In the genomic region with DNA sequence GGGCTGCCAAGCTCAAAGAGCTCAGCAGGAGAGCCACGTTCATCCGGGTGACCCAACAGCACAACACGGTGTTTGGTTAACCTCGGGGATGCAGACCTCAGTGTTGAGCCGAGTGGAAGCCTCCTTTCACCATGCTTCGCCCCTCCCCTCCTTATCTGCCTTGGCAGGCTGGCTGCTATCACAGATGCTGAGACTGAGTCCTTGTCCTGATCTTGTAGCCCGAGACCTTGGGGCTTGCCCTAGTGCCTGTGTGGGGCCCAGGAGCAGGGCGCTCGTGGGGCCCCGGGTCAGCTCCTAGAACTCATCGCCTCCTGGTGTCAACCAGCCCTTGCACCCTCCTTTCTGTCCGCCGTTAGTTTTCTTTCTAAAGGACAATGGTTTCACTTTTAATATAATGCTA, we compare ENCODE assay signal across 14 mouse cellular contexts. TPM values are rescaled to one million over a fixed set of nuclear protein-coding genes. Genes with fewer than 3 reads are reported as not detected.
DNase-seq lines count a peak whose midpoint lies in the region.
"Had no signal": no experiment of that assay in that cellular context is flagged by ENCODE, and none has a peak within 500 bp of the region (broad histone marks: within the 10 kb centered on the region; RNA-seq: fewer than 3 reads in every experiment).

No protein-coding gene starts in this region.

- peak overlapping the region; percentile 75 for H3K27ac ChIP-seq in heart, embryonic 10.5 days
- H3K27ac ChIP-seq: forebrain, embryonic 13.5 days; gastrocnemius, adult 2 months; limb, embryonic 12.5 days had no signal

- DNase-seq in heart, embryonic 10.5 days (ENCODE audit: low spot score): peak; percentile 92
- no peak for DNase-seq in heart, postnatal 36 days
- peak; percentile 40 for DNase-seq in ovary, postnatal 36 days (ENCODE audit: low spot score)
- no peak for DNase-seq in ovary, postnatal 10 days (ENCODE audit: low spot score)
- peak; percentile 93 for DNase-seq in liver
- peak; percentile 45 for DNase-seq in yolk sac, embryonic 10.5 days (ENCODE audit: low spot score)
- no peak for DNase-seq in lung, adult 18-20 months
- DNase-seq: gastrocnemius, adult 2 months; heart, postnatal 10 days; kidney, adult 11 months; layer of hippocampus, adult 9-11 months; thymus, postnatal 14 days had no signal

- no peak overlapping the region for H3K4me3 ChIP-seq in heart, embryonic 10.5 days
- H3K4me3 ChIP-seq: forebrain, embryonic 13.5 days; gastrocnemius, adult 2 months; limb, embryonic 12.5 days had no signal

- H3K4me1 ChIP-seq in heart, embryonic 10.5 days: peaks cover 31% of the 10 kb centered on the region
- H3K4me1 ChIP-seq: forebrain, embryonic 13.5 days; limb, embryonic 12.5 days had no signal

- H3K27me3 ChIP-seq in heart, embryonic 10.5 days (ENCODE audit: insufficient read depth, poor library complexity, severe bottlenecking): no peaks in the 10 kb centered on the region
- H3K27me3 ChIP-seq: forebrain, embryonic 13.5 days; limb, embryonic 12.5 days had no signal

- peaks cover 50% of the 10 kb centered on the region; the same call in 1 of the 2 replicates for H3K36me3 ChIP-seq in heart, embryonic 10.5 days
- H3K36me3 ChIP-seq: limb, embryonic 12.5 days had no signal

- H3K9me3 ChIP-seq in heart, embryonic 10.5 days: no peaks in the 10 kb centered on the region
- H3K9me3 ChIP-seq: forebrain, embryonic 13.5 days; limb, embryonic 12.5 days had no signal

- WGBS in heart, embryonic 10.5 days: 31% methylated on average over 13 of the region's 13 CpGs

- intact Hi-C loops in heart, postnatal 36 days (cut with DNase I): no loop called here

RNA-seq across cellular contexts. Expression of a gene that starts 38.7 kb away (rescaled TPM):
- 133 and 207 TPM in 2 replicates for polyA plus RNA-seq in heart, embryonic 10.5 days (2016; fragmentation: Nextera tagmentation; extraction: Ambion mirVana)
- total RNA-seq in heart, postnatal 36 days (2021): 100 to 1,000 TPM; 174 to 188 TPM

Comparison
In these comparisons a context has a peak if more than half of its experiments do, and no peak if none do; other contexts are left out.
1. DNase-seq: peak in heart, embryonic 10.5 days (single experiment), ovary, postnatal 36 days (single experiment), liver (single experiment) and yolk sac, embryonic 10.5 days (single experiment); none in heart, postnatal 36 days (0 of 2), ovary, postnatal 10 days (single experiment) and lung, adult 18-20 months (0 of 2).